Mouse (Mus musculus) C2C12 (cell line): ENCODE measurements around the gene A630076J17Rik. TPM values are rescaled to one million over a fixed set of nuclear protein-coding genes. Genes with fewer than 3 reads are reported as not detected.

Source experiments
- H3K27me3 ChIP-seq: one replicate; pipeline ENCODE4 v1.6.1; 2011; ENCODE audit not compliant: control insufficient read depth, insufficient read depth, insufficient read length
- H3K36me3 ChIP-seq: one replicate; pipeline ENCODE4 v1.6.1; 2011; ENCODE audit not compliant: control insufficient read depth, insufficient read depth
- H3K4me3 ChIP-seq: one replicate; pipeline ENCODE4 v1.5.1; 2011; ENCODE audit warnings: mild to moderate bottlenecking, control low read depth; ENCODE audit not compliant: poor library complexity, insufficient read depth, severe bottlenecking
- H3K79me2 ChIP-seq: one replicate; pipeline ENCODE4 v1.6.1; 2011; ENCODE audit not compliant: control insufficient read depth, insufficient read depth
- H3K79me3 ChIP-seq: one replicate; pipeline ENCODE4 v1.6.1; 2011; ENCODE audit warnings: low read depth, control low read depth
- H3ac ChIP-seq: one replicate; pipeline ENCODE3; 2011; ENCODE audit warnings: low read depth; ENCODE audit not compliant: control insufficient read depth, insufficient read length
- CEBPB ChIP-seq: IDR thresholded peaks from one replicate; pipeline ENCODE4 v1.6.1; 2011; ENCODE audit warnings: low read depth, mild to moderate bottlenecking, control low read depth, moderate library complexity
- CTCF ChIP-seq: IDR thresholded peaks from one replicate; pipeline ENCODE4 v1.5.1; 2011; ENCODE audit not compliant: control insufficient read depth, insufficient read depth, insufficient read length
- FOSL1 ChIP-seq: IDR thresholded peaks from one replicate; pipeline ENCODE4 v1.8.0; 2011; ENCODE audit warnings: mild to moderate bottlenecking, low read length; ENCODE audit not compliant: poor library complexity, insufficient read depth, severe bottlenecking
- MAX ChIP-seq: IDR thresholded peaks from one replicate; pipeline ENCODE4 v1.6.1; 2011; ENCODE audit warnings: mild to moderate bottlenecking, control low read depth
- MYOD1 ChIP-seq: IDR thresholded peaks from one replicate; pipeline ENCODE4 v1.6.1; 2011; ENCODE audit warnings: low read depth; ENCODE audit not compliant: control insufficient read depth, insufficient read length
- MYOG ChIP-seq: IDR thresholded peaks from one replicate; pipeline ENCODE4 v1.6.1; 2011; ENCODE audit not compliant: control insufficient read depth, insufficient read length; ENCODE audit errors: extremely low read depth
- USF1 ChIP-seq: IDR thresholded peaks from one replicate; pipeline ENCODE4 v1.6.1; 2011; ENCODE audit warnings: low read depth, mild to moderate bottlenecking, control low read depth, moderate library complexity
- polyA plus RNA-seq: library from polyadenylated mRNA; unstranded; fragments of >200 nt; fragmentation: generic; extraction: Trizol; gene quantifications from one replicate; pipeline ENCODE4 v1.2.1, GENCODE M21; 2012; ENCODE audit warnings: missing spikeins

A630076J17Rik gene
- polyA plus RNA-seq, 1 experiment: 0.02 TPM

DNA sequence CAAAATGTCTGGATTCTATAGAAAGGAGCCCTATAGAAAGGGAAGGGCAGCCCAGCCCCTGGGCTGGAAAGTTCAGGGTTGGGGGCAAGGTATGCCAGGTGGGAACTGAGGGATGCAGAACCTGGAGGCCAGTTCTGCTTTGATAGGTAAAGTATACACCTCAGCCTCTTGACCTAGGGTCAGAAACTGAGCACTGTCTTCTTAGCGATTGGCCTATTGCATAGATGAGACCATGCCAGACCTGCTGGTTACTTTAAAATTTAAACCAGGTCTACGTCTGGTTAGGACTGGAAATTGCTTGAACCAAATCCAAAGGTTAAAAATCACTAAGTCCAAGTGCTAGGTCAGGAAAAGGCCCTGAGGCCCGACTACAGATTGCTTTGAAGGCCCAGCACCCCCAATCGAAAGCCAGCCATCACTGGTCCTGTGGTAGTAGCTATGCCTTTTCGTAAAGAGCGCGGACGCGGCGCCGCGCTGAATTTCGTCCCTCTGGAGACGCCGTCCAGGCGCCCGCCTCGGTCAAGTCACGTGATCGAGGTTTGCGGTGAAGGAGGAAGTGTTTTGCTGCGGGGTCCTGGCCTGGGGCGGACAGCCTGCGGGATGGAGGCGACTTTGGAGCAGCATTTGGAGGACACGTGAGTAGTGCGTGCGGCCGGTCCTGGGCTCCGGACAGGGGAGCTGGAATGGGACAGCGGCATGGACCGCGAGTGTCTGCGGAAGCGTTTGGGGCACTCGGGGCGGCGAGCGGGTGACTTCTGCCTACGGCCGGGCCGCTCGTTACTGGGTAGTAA, 48.3 kb downstream of the A630076J17Rik start, which contains the start of gene Lamtor5:
Gene Lamtor5, plus strand, starts transcription at position 380 of the 791 bp plus-strand sequence.
- TF ChIP-seq MYOG (no peak), CTCF (no peak), USF1 (peak; percentile 95), CEBPB (no peak), MAX (peak; percentile 15), MYOD1 (no peak), FOSL1 (no peak)
- H3K4me3 ChIP-seq: peak within 1 kb of the TSS; percentile 97
- H3K79me3 ChIP-seq: peaks cover 15% of the 10 kb centered on the region
- H3K27me3 ChIP-seq: no peaks in the 10 kb centered on the region
- H3ac ChIP-seq: peak within 1 kb of the TSS; percentile 75
- peaks cover 16% of the 10 kb centered on the region for H3K36me3 ChIP-seq
- H3K79me2 ChIP-seq: peaks cover 27% of the 10 kb centered on the region

Other genes with a start within 250 kb of the A630076J17Rik start
- gene Kcna3, start 194.4 kb upstream of the A630076J17Rik start, polyA plus RNA-seq: 0.04 TPM
- not detected for gene Kcna2, start 129.5 kb upstream of the A630076J17Rik start, polyA plus RNA-seq
- not detected for gene Kcna10, start 47.6 kb upstream of the A630076J17Rik start, polyA plus RNA-seq
- gene Cym, start 8.9 kb upstream of the A630076J17Rik start, polyA plus RNA-seq: not detected
- not detected for gene Prok1, start 9.1 kb downstream of the A630076J17Rik start, polyA plus RNA-seq
- gene Lamtor5, start 48.2 kb downstream of the A630076J17Rik start, polyA plus RNA-seq: 163 TPM
- gene Slc16a4, start 60.6 kb downstream of the A630076J17Rik start, polyA plus RNA-seq: 0.20 TPM
- 7.2 TPM for gene Rbm15, start 103.1 kb downstream of the A630076J17Rik start, polyA plus RNA-seq
- not detected for gene Kcnc4, start 228.9 kb downstream of the A630076J17Rik start, polyA plus RNA-seq